Mouse (Mus musculus): ENCODE measurements around the gene Spata17. TPM values are rescaled to one million over a fixed set of nuclear protein-coding genes. Genes with fewer than 3 reads are reported as not detected.

Spata17 gene
- polyA plus RNA-seq, 1 experiment from 2014 or later: 1.2 TPM

DNA sequence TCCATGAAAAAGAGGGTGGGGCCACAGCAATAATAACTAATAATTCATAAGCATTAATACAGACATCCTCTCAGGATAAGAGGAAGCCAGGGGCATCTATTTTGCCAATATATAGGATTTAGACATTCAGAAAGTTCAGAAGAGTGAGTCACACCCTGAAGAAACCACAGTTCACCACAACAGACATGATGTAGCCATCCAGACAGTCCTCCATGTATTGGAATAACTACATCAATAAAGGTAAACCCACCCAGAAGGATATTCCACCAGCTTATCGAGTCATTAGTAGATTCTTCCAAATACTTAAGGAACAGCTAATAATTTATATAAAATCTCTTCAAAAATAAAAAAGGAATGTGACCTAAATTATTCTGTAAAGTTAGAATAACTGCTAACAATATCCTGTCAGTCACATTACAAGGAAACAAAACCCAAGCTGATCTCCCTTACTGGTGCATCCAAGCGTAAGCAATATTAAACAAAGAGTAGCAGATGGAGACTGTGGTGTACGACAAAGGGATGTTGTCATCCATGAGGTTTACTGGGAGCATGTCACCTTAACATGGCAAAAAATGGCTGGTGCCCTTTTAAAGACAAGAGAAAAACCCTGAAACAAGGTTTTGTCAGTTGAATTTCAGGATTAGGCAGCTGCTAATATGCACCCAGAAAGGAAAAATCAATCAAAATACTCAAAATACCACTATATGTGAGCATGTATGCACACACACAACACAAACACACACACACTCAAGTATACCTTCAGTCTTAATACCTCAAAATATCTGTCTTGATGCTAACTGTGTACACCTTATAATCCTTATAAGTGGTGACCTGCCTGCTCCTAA is 138.8 kb downstream of the Spata17 start:
- Histone ChIP-seq H3K9ac (no peak overlapping the region), H3K4me2 (replicated peaks) (no peak overlapping the region), H3K4me1 (no peaks in the 10 kb centered on the region), H3K9me3 (no peaks in the 10 kb centered on the region), H3K27me3 (no peaks in the 10 kb centered on the region), H3K4me3 (no peak overlapping the region), H3K36me3 (no peaks in the 10 kb centered on the region), H3K27ac (no peak overlapping the region)
- ATAC-seq (ENCODE audit: insufficient number of reproducible peaks, insufficient read depth, low FRiP score, low TSS enrichment): no peak
- WGBS: 75% methylated on average over 3 of the region's 3 CpGs

DNA sequence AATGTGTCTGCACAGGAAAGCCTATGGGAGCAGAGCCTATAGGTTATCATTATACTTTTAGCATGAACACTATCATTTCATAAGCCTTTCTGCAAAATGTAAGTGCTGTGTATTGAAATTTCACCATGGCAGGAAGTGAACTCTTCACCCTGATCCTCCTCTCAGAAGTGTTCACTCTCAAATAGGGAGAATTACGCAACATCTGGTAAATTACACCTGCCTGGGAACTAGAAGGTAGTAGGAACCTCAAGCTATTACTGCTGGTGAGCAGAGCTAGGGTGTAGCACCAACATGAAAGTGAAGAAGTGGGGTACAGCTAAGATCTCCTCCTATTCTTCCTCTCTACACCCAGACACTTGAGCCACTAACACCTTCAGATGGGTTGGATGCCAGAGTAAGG is 155.4 kb downstream of the Spata17 start:
- no peak overlapping the region for H3K27ac ChIP-seq
- H3K9ac ChIP-seq: no peak overlapping the region
- 86% methylated on average over 1 of the region's 1 CpGs for WGBS
- no peaks in the 10 kb centered on the region for H3K4me1 ChIP-seq
- H3K27me3 ChIP-seq: no peaks in the 10 kb centered on the region
- no peak for ATAC-seq (ENCODE audit: insufficient number of reproducible peaks, insufficient read depth, low FRiP score, low TSS enrichment)
- no peaks in the 10 kb centered on the region for H3K9me3 ChIP-seq
- no peak overlapping the region for H3K4me3 ChIP-seq
- no peak overlapping the region for H3K4me2 ChIP-seq (replicated peaks)
- H3K36me3 ChIP-seq: no peaks in the 10 kb centered on the region

DNA sequence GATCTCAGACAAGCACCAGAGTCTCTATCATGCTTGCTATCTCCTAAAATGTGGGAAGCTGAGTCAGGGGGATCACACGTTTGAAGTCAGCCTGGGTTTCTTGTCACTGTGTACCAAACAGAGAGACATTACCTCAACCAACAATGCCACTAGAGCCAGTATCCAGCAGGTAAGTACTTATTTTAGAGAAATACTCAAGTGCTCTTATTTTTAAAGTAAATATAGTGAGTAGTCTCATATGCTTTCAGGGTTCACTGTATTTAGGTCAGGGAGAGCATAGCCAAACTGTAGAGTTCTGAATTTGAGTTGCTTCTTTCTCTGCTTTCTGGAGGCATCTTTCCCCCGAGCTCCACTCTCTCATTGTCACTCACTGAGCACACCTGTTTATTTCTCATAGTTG is 160.9 kb downstream of the Spata17 start:
- H3K4me3 ChIP-seq: no peak overlapping the region
- H3K4me2 ChIP-seq (replicated peaks): no peak overlapping the region
- no peaks in the 10 kb centered on the region for H3K36me3 ChIP-seq
- ATAC-seq (ENCODE audit: insufficient number of reproducible peaks, insufficient read depth, low FRiP score, low TSS enrichment): no peak
- H3K9ac ChIP-seq: no peak overlapping the region
- no peaks in the 10 kb centered on the region for H3K4me1 ChIP-seq
- no peaks in the 10 kb centered on the region for H3K27me3 ChIP-seq
- 81% methylated on average over 2 of the region's 2 CpGs for WGBS
- no peak overlapping the region for H3K27ac ChIP-seq
- no peaks in the 10 kb centered on the region for H3K9me3 ChIP-seq

DNA sequence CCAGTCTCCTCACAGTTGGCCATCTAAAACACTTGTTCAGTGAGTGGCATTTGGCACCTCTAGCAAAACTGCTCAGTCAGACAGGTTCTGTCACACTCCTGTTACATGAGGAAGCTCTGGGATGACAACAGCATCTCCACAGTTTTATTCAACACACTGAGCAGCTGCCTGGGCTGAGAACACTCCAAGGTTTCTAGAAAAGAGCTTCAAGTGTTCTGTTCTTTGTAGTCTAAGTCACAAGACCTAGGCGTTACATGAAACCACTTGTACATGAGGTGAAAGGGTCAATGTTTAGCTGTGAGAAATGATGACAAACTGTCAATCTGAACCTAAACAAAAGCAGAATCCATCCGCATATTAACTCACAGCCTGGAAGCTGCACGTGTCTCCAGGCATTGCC is 161.4 kb downstream of the Spata17 start:
- H3K9ac ChIP-seq: no peak overlapping the region
- no peak overlapping the region for H3K27ac ChIP-seq
- H3K9me3 ChIP-seq: no peaks in the 10 kb centered on the region
- H3K4me1 ChIP-seq: no peaks in the 10 kb centered on the region
- WGBS: 75% methylated on average over 3 of the region's 3 CpGs
- no peaks in the 10 kb centered on the region for H3K27me3 ChIP-seq
- no peaks in the 10 kb centered on the region for H3K36me3 ChIP-seq
- H3K4me3 ChIP-seq: no peak overlapping the region
- H3K4me2 ChIP-seq (replicated peaks): no peak overlapping the region
- no peak for ATAC-seq (ENCODE audit: insufficient number of reproducible peaks, insufficient read depth, low FRiP score, low TSS enrichment)

GRCm38 (mm10) chr1:187052532-187052931 is 162.7 kb downstream of the Spata17 start:
- Histone ChIP-seq H3K4me1 (no peaks in the 10 kb centered on the region), H3K9me3 (no peaks in the 10 kb centered on the region), H3K4me3 (no peak overlapping the region), H3K9ac (no peak overlapping the region), H3K36me3 (no peaks in the 10 kb centered on the region), H3K27me3 (no peaks in the 10 kb centered on the region), H3K4me2 (replicated peaks) (no peak overlapping the region), H3K27ac (no peak overlapping the region)
- WGBS: 55% methylated on average over 5 of the region's 5 CpGs
- ATAC-seq (ENCODE audit: insufficient number of reproducible peaks, insufficient read depth, low FRiP score, low TSS enrichment): no peak

DNA sequence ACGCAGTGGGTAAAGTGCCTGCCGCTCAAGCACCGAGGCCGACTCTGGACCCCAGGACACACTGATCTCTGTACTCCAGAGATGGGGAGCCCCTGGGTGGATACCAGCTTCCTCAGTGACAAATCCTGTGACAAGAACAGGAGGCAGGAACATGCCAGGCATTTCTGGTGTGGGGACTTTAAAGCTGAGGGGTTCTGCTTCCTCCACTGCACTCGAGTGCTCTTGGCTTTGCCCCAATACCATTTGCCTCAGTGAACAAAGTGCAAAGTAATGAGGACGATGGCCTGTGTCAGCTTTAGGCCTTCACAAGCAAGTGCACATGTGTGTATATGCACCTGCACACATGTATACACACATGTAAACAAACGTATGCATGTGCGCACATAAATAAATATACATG is 164.0 kb downstream of the Spata17 start:
- no peaks in the 10 kb centered on the region for H3K4me1 ChIP-seq
- H3K27me3 ChIP-seq: no peaks in the 10 kb centered on the region
- no peak for ATAC-seq (ENCODE audit: insufficient number of reproducible peaks, insufficient read depth, low FRiP score, low TSS enrichment)
- no peak overlapping the region for H3K9ac ChIP-seq
- no peaks in the 10 kb centered on the region for H3K36me3 ChIP-seq
- H3K4me2 ChIP-seq (replicated peaks): no peak overlapping the region
- no peaks in the 10 kb centered on the region for H3K9me3 ChIP-seq
- H3K4me3 ChIP-seq: no peak overlapping the region
- 89% methylated on average over 8 of the region's 8 CpGs for WGBS
- H3K27ac ChIP-seq: no peak overlapping the region

- Histone ChIP-seq H3K9ac (no peak overlapping the region), H3K27ac (no peak overlapping the region), H3K4me3 (no peak overlapping the region), H3K4me2 (replicated peaks) (no peak overlapping the region), H3K27me3 (no peaks in the 10 kb centered on the region), H3K36me3 (no peaks in the 10 kb centered on the region), H3K4me1 (no peaks in the 10 kb centered on the region), H3K9me3 (no peaks in the 10 kb centered on the region)
- 91% methylated on average over 9 of the region's 9 CpGs for WGBS
- no peak for ATAC-seq (ENCODE audit: insufficient number of reproducible peaks, insufficient read depth, low FRiP score, low TSS enrichment)
Observed at GRCm38 (mm10) chr1:187048681-187049288, 166.5 kb downstream of the Spata17 start.

GRCm38 (mm10) chr1:187044726-187045125 is 170.5 kb downstream of the Spata17 start:
- ATAC-seq (ENCODE audit: insufficient number of reproducible peaks, insufficient read depth, low FRiP score, low TSS enrichment): no peak
- Histone ChIP-seq H3K27ac (no peak overlapping the region), H3K9me3 (no peaks in the 10 kb centered on the region), H3K4me2 (replicated peaks) (no peak overlapping the region), H3K9ac (no peak overlapping the region), H3K4me1 (no peaks in the 10 kb centered on the region), H3K4me3 (no peak overlapping the region), H3K27me3 (no peaks in the 10 kb centered on the region), H3K36me3 (no peaks in the 10 kb centered on the region)
- 54% methylated on average over 6 of the region's 6 CpGs for WGBS

DNA sequence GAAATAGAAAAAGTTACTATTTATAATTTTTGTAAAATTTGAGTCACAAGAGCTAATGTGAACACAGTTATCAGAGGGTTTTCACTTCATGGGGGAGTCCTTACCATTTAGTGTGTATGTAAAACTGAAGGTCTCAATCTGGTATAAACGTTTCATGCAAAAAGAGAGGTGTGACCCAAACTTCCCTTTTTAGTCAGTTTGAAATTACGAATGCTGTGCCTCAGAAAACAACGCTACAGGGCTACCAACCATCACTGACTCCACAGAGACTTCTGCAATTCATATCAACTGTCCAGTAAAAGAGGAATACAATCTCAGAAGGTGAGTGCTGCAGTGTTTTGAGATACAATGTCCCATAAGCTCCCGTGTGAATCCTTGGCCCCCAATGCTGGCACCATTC is 175.5 kb downstream of the Spata17 start:
- H3K9me3 ChIP-seq: no peaks in the 10 kb centered on the region
- H3K27me3 ChIP-seq: no peaks in the 10 kb centered on the region
- no peak overlapping the region for H3K9ac ChIP-seq
- no peaks in the 10 kb centered on the region for H3K36me3 ChIP-seq
- no peaks in the 10 kb centered on the region for H3K4me1 ChIP-seq
- no peak for ATAC-seq (ENCODE audit: insufficient number of reproducible peaks, insufficient read depth, low FRiP score, low TSS enrichment)
- no peak overlapping the region for H3K27ac ChIP-seq
- 81% methylated on average over 4 of the region's 4 CpGs for WGBS
- no peak overlapping the region for H3K4me3 ChIP-seq
- H3K4me2 ChIP-seq (replicated peaks): no peak overlapping the region

- WGBS: 76% methylated on average over 4 of the region's 4 CpGs
- Histone ChIP-seq H3K9ac (no peak overlapping the region), H3K4me3 (no peak overlapping the region), H3K4me1 (no peaks in the 10 kb centered on the region), H3K27ac (no peak overlapping the region), H3K4me2 (replicated peaks) (no peak overlapping the region), H3K27me3 (no peaks in the 10 kb centered on the region), H3K36me3 (no peaks in the 10 kb centered on the region), H3K9me3 (no peaks in the 10 kb centered on the region)
- ATAC-seq (ENCODE audit: insufficient number of reproducible peaks, insufficient read depth, low FRiP score, low TSS enrichment): no peak
Observed at GRCm38 (mm10) chr1:187035785-187036184, 179.5 kb downstream of the Spata17 start.

- H3K9me3 ChIP-seq: no peaks in the 10 kb centered on the region
- H3K27me3 ChIP-seq: no peaks in the 10 kb centered on the region
- no peak overlapping the region for H3K9ac ChIP-seq
- H3K4me1 ChIP-seq: no peaks in the 10 kb centered on the region
- 48% methylated on average over 6 of the region's 6 CpGs for WGBS
- no peak overlapping the region for H3K4me2 ChIP-seq (replicated peaks)
- H3K36me3 ChIP-seq: no peaks in the 10 kb centered on the region
- ATAC-seq (ENCODE audit: insufficient number of reproducible peaks, insufficient read depth, low FRiP score, low TSS enrichment): no peak
- no peak overlapping the region for H3K27ac ChIP-seq
- H3K4me3 ChIP-seq: no peak overlapping the region
Observed at GRCm38 (mm10) chr1:187031796-187032195, 183.5 kb downstream of the Spata17 start.

DNA sequence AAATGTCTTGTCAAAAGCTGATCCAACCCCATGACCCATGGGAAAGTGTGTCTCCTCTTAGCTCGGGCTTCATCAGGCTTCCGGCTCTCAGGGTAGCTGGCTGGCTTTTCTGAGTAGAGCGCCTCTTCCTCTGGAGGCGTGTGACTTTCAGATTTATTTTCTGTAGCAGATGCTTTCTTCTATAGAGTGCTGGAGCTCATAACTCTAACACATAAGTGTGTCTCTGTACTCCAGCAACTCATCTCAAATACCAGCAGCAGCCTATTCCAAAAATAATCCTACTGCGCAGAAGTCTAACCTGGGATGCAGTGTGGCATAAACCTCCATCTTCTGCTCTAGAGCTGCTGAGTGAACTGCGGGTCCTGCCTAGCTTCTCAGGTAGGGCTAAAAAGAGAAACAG is 186.4 kb downstream of the Spata17 start:
- no peaks in the 10 kb centered on the region for H3K27me3 ChIP-seq
- H3K4me2 ChIP-seq (replicated peaks): no peak overlapping the region
- no peaks in the 10 kb centered on the region for H3K4me1 ChIP-seq
- 87% methylated on average over 6 of the region's 6 CpGs for WGBS
- H3K9ac ChIP-seq: no peak overlapping the region
- no peak overlapping the region for H3K4me3 ChIP-seq
- H3K9me3 ChIP-seq: no peaks in the 10 kb centered on the region
- H3K27ac ChIP-seq: no peak overlapping the region
- H3K36me3 ChIP-seq: no peaks in the 10 kb centered on the region
- ATAC-seq (ENCODE audit: insufficient number of reproducible peaks, insufficient read depth, low FRiP score, low TSS enrichment): no peak
